ENCODE assay signal across 30 mouse cellular contexts in genomic region chr2:128330833-128331232, GRCm38 (mm10).
DNase-seq lines count a peak whose midpoint lies in the region; ATAC-seq and TF ChIP-seq lines count a peak whose summit lies in the region.
"Had no signal": no experiment of that assay in that cellular context is flagged by ENCODE, and none has a peak within 500 bp of the region (broad histone marks: within the 10 kb centered on the region; RNA-seq: fewer than 3 reads in every experiment).

No protein-coding gene starts in this region.

- H3K4me2 ChIP-seq in hindbrain, postnatal 0 days (ENCODE audit: low read depth, low read length) = 0 out of 2 replicates have a peak overlapping the region, but pooled peaks have one; percentile 21
- H3K4me2 ChIP-seq in hindbrain, embryonic 16.5 days (ENCODE audit: low read length) = no peak overlapping the region
- H3K4me2 ChIP-seq in forebrain, embryonic 14.5 days (ENCODE audit: low read length) = peak overlapping the region; percentile 28
- H3K4me2 ChIP-seq in neural tube, embryonic 15.5 days = 0 out of 2 replicates have a peak overlapping the region, but pooled peaks have one; percentile 32
- H3K4me2 ChIP-seq: heart, embryonic 15.5 days; kidney, embryonic 15.5 days; limb, embryonic 15.5 days; liver, embryonic 13.5 days had no signal

- TF ChIP-seq CTCF in hindbrain, postnatal 0 days (IDR thresholded peaks at IDR 0.05; ENCODE audit: low read depth) = no peak

- H3K36me3 ChIP-seq in hindbrain, postnatal 0 days (ENCODE audit: insufficient read depth, low read length) = no peaks in the 10 kb centered on the region
- no peaks in the 10 kb centered on the region for H3K36me3 ChIP-seq in hindbrain, embryonic 16.5 days (ENCODE audit: control insufficient read depth, insufficient read depth, low read length)
- H3K36me3 ChIP-seq in forebrain, embryonic 14.5 days (ENCODE audit: control insufficient read depth, insufficient read depth, low read length) = no peaks in the 10 kb centered on the region
- H3K36me3 ChIP-seq in neural tube, embryonic 15.5 days = no peaks in the 10 kb centered on the region
- H3K36me3 ChIP-seq: heart, embryonic 10.5 days; heart, embryonic 15.5 days; kidney, embryonic 15.5 days; limb, embryonic 15.5 days; liver, embryonic 13.5 days had no signal

- H3K4me1 ChIP-seq in hindbrain, postnatal 0 days (ENCODE audit: insufficient read depth, low read length) = 0 out of 2 replicates have a peak, but pooled peaks cover 11% of the 10 kb centered on the region
- no peaks in the 10 kb centered on the region; the same call in none of the 2 replicates for H3K4me1 ChIP-seq in hindbrain, embryonic 16.5 days (ENCODE audit: control insufficient read depth, insufficient read depth, low read depth, low read length)
- H3K4me1 ChIP-seq in forebrain, embryonic 14.5 days (ENCODE audit: control insufficient read depth, insufficient read depth, low read length) = peaks cover 15% of the 10 kb centered on the region
- peaks cover 18% of the 10 kb centered on the region; the same call in 1 of the 2 replicates for H3K4me1 ChIP-seq in neural tube, embryonic 15.5 days

- H3K27ac ChIP-seq in hindbrain, postnatal 0 days = no peak overlapping the region
- no peak overlapping the region for H3K27ac ChIP-seq in hindbrain, embryonic 16.5 days (ENCODE audit: low read depth, low read length)
- no peak overlapping the region for H3K27ac ChIP-seq in forebrain, embryonic 14.5 days (ENCODE audit: low read depth, low read length)
- no peak overlapping the region for H3K27ac ChIP-seq in neural tube, embryonic 15.5 days (replicated peaks)
- H3K27ac ChIP-seq: heart, embryonic 10.5 days; heart, embryonic 15.5 days; kidney, embryonic 15.5 days; limb, embryonic 15.5 days; liver, embryonic 13.5 days; stomach, postnatal 0 days had no signal

- no peak for DNase-seq in hindbrain, postnatal 0 days (ENCODE audit: low spot score)
- DNase-seq in urinary bladder, adult 2 months (ENCODE audit: low spot score) = peak; percentile 5
- DNase-seq in urinary bladder, adult 18-20 months (ENCODE audit: low spot score in 2 of 2) = no peak
- DNase-seq in forebrain, embryonic 14.5 days (ENCODE audit: low spot score) = no peak
- DNase-seq in testis, postnatal 10 days (ENCODE audit: low spot score) = no peak
- DNase-seq in MN1 (ENCODE audit: low spot score) = no peak
- DNase-seq: B cell, adult 2 months; cerebellum, adult 2 months; cerebellum, postnatal 14 days; gastrocnemius, postnatal 14 days; heart, postnatal 36 days; layer of hippocampus, postnatal 36 days; left cerebral cortex, postnatal 4 days; liver, embryonic 13.5 days; lung, adult 18-20 months; lung, postnatal 4 days; right cerebral cortex, adult 18-20 months; spleen, adult 18-20 months; thymus, postnatal 4 days had no signal

- H3K9ac ChIP-seq in hindbrain, postnatal 0 days (replicated peaks; ENCODE audit: low read length) = no peak overlapping the region
- H3K9ac ChIP-seq in hindbrain, embryonic 16.5 days (ENCODE audit: low read depth, low read length) = no peak overlapping the region
- H3K9ac ChIP-seq in forebrain, embryonic 14.5 days (ENCODE audit: low read length) = no peak overlapping the region
- no peak overlapping the region for H3K9ac ChIP-seq in neural tube, embryonic 15.5 days (replicated peaks)
- H3K9ac ChIP-seq: heart, embryonic 15.5 days; kidney, embryonic 15.5 days; limb, embryonic 15.5 days; liver, embryonic 13.5 days had no signal

- no peak for ATAC-seq in hindbrain, postnatal 0 days
- no peak for ATAC-seq in hindbrain, embryonic 16.5 days
- 0 out of 2 replicates have a peak, but pooled peaks have one; percentile 7 for ATAC-seq in forebrain, embryonic 14.5 days
- ATAC-seq in neural tube, embryonic 15.5 days (ENCODE audit: low FRiP score) = no peak
- ATAC-seq: intestine, embryonic 16.5 days; lung, postnatal 0 days had no signal

- no peak overlapping the region for H3K4me3 ChIP-seq in hindbrain, postnatal 0 days (ENCODE audit: low read length)
- H3K4me3 ChIP-seq in hindbrain, embryonic 16.5 days (ENCODE audit: low read length) = no peak overlapping the region
- no peak overlapping the region for H3K4me3 ChIP-seq in forebrain, embryonic 14.5 days (ENCODE audit: low read depth, low read length)
- no peak overlapping the region for H3K4me3 ChIP-seq in neural tube, embryonic 15.5 days (replicated peaks)
- H3K4me3 ChIP-seq: erythroblast, embryonic 14.5 days; heart, embryonic 10.5 days; heart, embryonic 15.5 days; kidney, embryonic 15.5 days; limb, embryonic 15.5 days; liver, embryonic 13.5 days; megakaryocyte, embryonic 14.5 days had no signal

- 74% methylated on average over 9 of the region's 9 CpGs for WGBS in hindbrain, postnatal 0 days
- 74% methylated on average over 9 of the region's 9 CpGs for WGBS in hindbrain, embryonic 16.5 days
- 49% methylated on average over 9 of the region's 9 CpGs for WGBS in forebrain, embryonic 14.5 days
- 80% methylated on average over 9 of the region's 9 CpGs for WGBS in neural tube, embryonic 15.5 days

- H3K9me3 ChIP-seq in hindbrain, postnatal 0 days (ENCODE audit: low read length) = no peaks in the 10 kb centered on the region
- H3K9me3 ChIP-seq in hindbrain, embryonic 16.5 days (ENCODE audit: control insufficient read depth, low read length) = no peaks in the 10 kb centered on the region
- no peaks in the 10 kb centered on the region for H3K9me3 ChIP-seq in forebrain, embryonic 14.5 days (replicated peaks; ENCODE audit: control insufficient read depth, low read length)
- H3K9me3 ChIP-seq in neural tube, embryonic 15.5 days (replicated peaks) = no peaks in the 10 kb centered on the region
- H3K9me3 ChIP-seq: heart, embryonic 10.5 days; heart, embryonic 15.5 days; kidney, embryonic 15.5 days; limb, embryonic 15.5 days; liver, embryonic 13.5 days; megakaryocyte, embryonic 14.5 days had no signal

- no peaks in the 10 kb centered on the region for H3K27me3 ChIP-seq in hindbrain, postnatal 0 days (ENCODE audit: insufficient read depth, low read length)
- H3K27me3 ChIP-seq in hindbrain, embryonic 16.5 days (replicated peaks; ENCODE audit: control insufficient read depth, insufficient read depth, low read length) = no peaks in the 10 kb centered on the region
- no peaks in the 10 kb centered on the region for H3K27me3 ChIP-seq in forebrain, embryonic 14.5 days (replicated peaks; ENCODE audit: control insufficient read depth, insufficient read depth, low read length)
- H3K27me3 ChIP-seq in neural tube, embryonic 15.5 days (replicated peaks) = no peaks in the 10 kb centered on the region
- H3K27me3 ChIP-seq: heart, embryonic 15.5 days; limb, embryonic 15.5 days; liver, embryonic 13.5 days had no signal
